Mouse (Mus musculus) heart, embryonic 14.5 days (tissue): ENCODE results near the gene Ncbp1. TPM values are rescaled to one million over a fixed set of nuclear protein-coding genes. Genes with fewer than 3 reads are reported as not detected.

Experiments
- ATAC-seq: fragments of 200-750 bp; cut with Nextera tagmentation; 2 replicates; pipeline ENCODE4 v1.8.0; 2017; ENCODE audit warnings: low read depth, moderate TSS enrichment; ENCODE audit not compliant: insufficient number of reproducible peaks, insufficient read depth, low FRiP score
- H3K27ac ChIP-seq, 2 experiments: fragments of 200-500 bp in 1 of 2; fragments of 300-500 bp in 1 of 2; sonication (generic) in 1 of 2; replicated peaks in 1 of 2; 2 replicates each; pipeline ENCODE4 v1.5.1; 2012 to 2014; ENCODE audit warnings: low read depth in 2 of 2, low read length in 2 of 2, control low read depth in 1 of 2, mild to moderate bottlenecking in 1 of 2, mixed read lengths in 1 of 2; ENCODE audit not compliant: control insufficient read depth in 1 of 2, insufficient read depth in 1 of 2
- H3K27me3 ChIP-seq: fragments of 300-500 bp; sonication (generic); 2 replicates; pipeline ENCODE4 v1.6.1; 2014; ENCODE audit warnings: mild to moderate bottlenecking, low read length, control low read depth; ENCODE audit not compliant: control insufficient read depth, insufficient read depth
- H3K36me3 ChIP-seq: fragments of 300-500 bp; sonication (generic); 2 replicates; pipeline ENCODE4 v1.6.1; 2014; ENCODE audit warnings: mild to moderate bottlenecking, control low read depth, low read length, mixed read lengths; ENCODE audit not compliant: control insufficient read depth, insufficient read depth
- H3K4me1 ChIP-seq, 2 experiments: fragments of 200-500 bp in 1 of 2; fragments of 300-500 bp in 1 of 2; sonication (generic) in 1 of 2; 2 replicates each; pipeline ENCODE4 v1.6.1; 2012 to 2014; ENCODE audit warnings: low read length in 2 of 2, control low read depth in 1 of 2, mixed read lengths in 1 of 2; ENCODE audit not compliant: control insufficient read depth in 2 of 2, insufficient read depth in 2 of 2
- H3K4me2 ChIP-seq: fragments of 300-500 bp; sonication (generic); 2 replicates; pipeline ENCODE4 v1.6.1; 2014; ENCODE audit warnings: mild to moderate bottlenecking, low read length
- H3K4me3 ChIP-seq, 2 experiments: fragments of 200-500 bp in 1 of 2; fragments of 300-500 bp in 1 of 2; sonication (generic) in 1 of 2; 2 replicates each; pipeline ENCODE4 v1.5.1; 2012 to 2014; ENCODE audit warnings: low read length in 2 of 2, mild to moderate bottlenecking in 2 of 2, control low read depth in 1 of 2, low read depth in 1 of 2, moderate library complexity in 1 of 2; ENCODE audit not compliant: control insufficient read depth in 1 of 2, insufficient read depth in 1 of 2
- H3K9ac ChIP-seq: fragments of 300-500 bp; sonication (generic); 2 replicates; pipeline ENCODE4 v1.6.1; 2014; ENCODE audit warnings: mild to moderate bottlenecking, low read length
- H3K9me3 ChIP-seq: fragments of 300-500 bp; sonication (generic); 2 replicates; pipeline ENCODE4 v1.6.1; 2016; ENCODE audit warnings: low read length, control low read depth; ENCODE audit not compliant: control insufficient read depth
- WGBS: fragments of 180-500 bp; shearing (Covaris S2); extraction: QIAGEN DNeasy Blood & Tissue Kit; methylation state at CpG from one replicate; pipeline ENCODE4 v1.1.7; 2014; 5-methylcytosine and 5-hydroxymethylcytosine counted together
- polyA plus RNA-seq: library from polyadenylated mRNA; unstranded; fragments of >200 nt; fragmentation: Nextera tagmentation; extraction: Ambion mirVana; gene quantifications from 2 replicates; pipeline ENCODE4 v1.2.1, GENCODE M21; 2014

The Ncbp1 gene
- polyA plus RNA-seq, 1 experiment from 2014 or later: 41.9 TPM

DNA sequence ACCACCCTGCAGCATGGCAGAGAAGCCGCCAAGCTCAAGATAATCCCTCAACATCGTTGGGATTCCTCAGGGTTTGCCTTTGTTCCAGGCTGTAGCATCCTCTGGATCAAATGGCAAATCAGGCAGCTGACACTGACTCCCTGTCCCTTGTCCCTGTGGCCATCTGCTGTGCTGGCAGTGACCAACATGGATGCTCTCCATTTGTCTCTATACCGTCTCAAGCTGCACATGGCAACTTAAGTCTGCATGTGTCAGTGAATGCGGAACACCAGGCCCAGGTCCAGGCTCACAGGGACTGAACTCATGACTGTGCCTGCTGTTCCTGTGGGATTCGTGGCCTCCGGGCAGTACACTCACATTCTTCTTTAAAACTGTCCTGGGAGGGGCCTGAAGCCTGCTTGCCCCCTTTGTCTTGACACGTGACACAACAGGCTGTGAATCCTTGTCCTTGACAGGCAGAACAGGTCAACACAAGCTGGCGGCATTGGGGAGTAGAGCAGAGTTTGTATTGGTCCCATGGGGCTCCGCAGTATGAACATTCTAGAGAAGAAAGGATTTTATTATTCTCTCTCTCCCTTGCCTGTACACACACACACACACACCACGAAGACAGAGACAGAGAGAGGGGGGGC lies 21.8 kb upstream of the Ncbp1 start:
- H3K4me2 ChIP-seq: no peak overlapping the region
- H3K9me3 ChIP-seq: no peaks in the 10 kb centered on the region
- no peak overlapping the region; the same call in 1 of the 2 replicates for H3K9ac ChIP-seq
- peaks cover 5 to 6% of the 10 kb centered on the region in 2 experiments; a peak in 3 of 4 replicates for H3K4me1 ChIP-seq
- no peak for ATAC-seq
- H3K27me3 ChIP-seq: no peaks in the 10 kb centered on the region
- H3K4me3 ChIP-seq: no peak overlapping the region
- peak overlapping the region; percentile 51 to 62 for H3K27ac ChIP-seq
- WGBS: 57% methylated on average over 9 of the region's 10 CpGs
- peaks cover 99% of the 10 kb centered on the region for H3K36me3 ChIP-seq

DNA sequence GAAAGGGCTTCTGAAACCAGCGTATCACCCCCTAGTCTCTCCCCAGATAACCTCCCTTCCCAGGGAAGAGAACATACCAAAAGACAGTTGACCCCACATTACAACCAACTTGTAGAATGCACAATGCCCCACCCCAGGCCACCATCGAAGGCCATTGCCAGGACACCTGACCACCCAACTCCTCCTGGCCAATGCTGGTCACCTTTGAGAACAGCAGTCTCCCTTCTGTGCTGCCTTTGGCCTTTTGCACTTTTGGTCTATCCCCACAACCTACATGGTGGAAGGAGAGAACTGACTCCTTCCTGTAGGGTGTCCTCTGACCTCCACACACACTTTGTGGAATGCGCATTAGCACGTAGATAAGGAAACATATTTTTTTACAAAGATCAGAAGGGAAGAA lies 20.9 kb upstream of the Ncbp1 start:
- H3K9ac ChIP-seq: no peak overlapping the region
- no peak overlapping the region; a peak in 1 of 4 replicates for H3K27ac ChIP-seq
- peaks cover 5 to 6% of the 10 kb centered on the region in 2 experiments; a peak in 3 of 4 replicates for H3K4me1 ChIP-seq
- H3K9me3 ChIP-seq: no peaks in the 10 kb centered on the region
- H3K4me3 ChIP-seq: no peak overlapping the region
- H3K4me2 ChIP-seq: no peak overlapping the region
- no peak for ATAC-seq
- whole genome bisulfite sequencing: 89% methylated on average over 4 of the region's 4 CpGs
- H3K27me3 ChIP-seq: no peaks in the 10 kb centered on the region
- peaks cover 99% of the 10 kb centered on the region for H3K36me3 ChIP-seq

DNA sequence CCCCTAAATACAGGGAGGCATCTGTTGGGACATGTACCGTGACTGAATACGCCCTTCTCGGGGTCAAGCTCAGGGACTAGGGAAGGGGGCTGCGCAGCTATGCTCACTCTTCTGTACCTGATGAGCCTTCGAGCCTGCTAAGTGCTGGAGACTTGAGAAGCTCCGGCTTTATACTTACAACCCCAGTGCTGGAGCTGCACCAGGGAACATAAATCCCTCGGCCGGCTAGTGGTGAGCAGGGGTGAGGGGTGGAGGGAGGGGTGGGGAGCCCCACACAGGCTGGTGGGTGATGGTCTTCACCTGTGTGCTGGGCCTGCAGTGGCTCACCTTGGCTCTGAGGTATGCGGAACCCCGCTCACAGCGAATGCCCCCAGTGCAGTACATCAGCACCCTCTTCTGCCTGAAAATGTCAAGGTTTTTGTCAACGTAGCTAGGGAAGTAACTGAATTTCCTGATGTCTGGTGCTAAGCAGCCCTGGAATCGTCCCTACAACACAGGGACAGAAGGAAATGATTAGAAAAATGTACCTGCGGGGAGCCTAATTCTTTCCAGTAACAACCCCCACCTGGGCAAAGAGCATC lies 18.8 kb upstream of the Ncbp1 start:
- Histone ChIP-seq H3K9ac (no peak overlapping the region), H3K9me3 (no peaks in the 10 kb centered on the region), H3K4me1 (peaks cover 5 to 6% of the 10 kb centered on the region in 2 experiments; a peak in 3 of 4 replicates), H3K27ac (no peak overlapping the region), H3K36me3 (peaks cover 99% of the 10 kb centered on the region), H3K4me3 (no peak overlapping the region), H3K27me3 (no peaks in the 10 kb centered on the region), H3K4me2 (no peak overlapping the region)
- no peak for ATAC-seq
- WGBS: 87% methylated on average over 14 of the region's 14 CpGs

DNA sequence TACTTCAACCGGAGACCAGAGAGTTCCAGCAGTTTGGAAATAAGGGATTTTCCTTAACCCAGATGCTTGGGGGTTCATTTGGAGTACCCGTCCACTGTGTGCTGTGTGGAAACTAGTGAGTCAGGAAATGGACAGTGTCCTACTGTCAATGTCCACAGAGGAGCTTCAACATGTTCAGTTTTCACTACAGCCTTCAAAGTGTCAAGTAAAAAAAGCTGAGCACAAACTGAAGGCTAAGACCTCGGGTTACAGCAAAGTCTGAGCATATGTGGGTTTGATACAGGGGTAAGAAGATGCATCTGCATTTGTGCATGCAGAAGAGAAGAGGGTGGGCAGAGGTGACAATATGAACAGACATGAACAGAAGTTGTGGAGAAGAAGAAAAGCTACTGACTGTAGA lies 17.6 kb upstream of the Ncbp1 start:
- H3K36me3 ChIP-seq: peaks cover 99% of the 10 kb centered on the region
- 80% methylated on average over 3 of the region's 3 CpGs for WGBS
- no peak overlapping the region for H3K4me2 ChIP-seq
- no peaks in the 10 kb centered on the region for H3K27me3 ChIP-seq
- no peak for ATAC-seq
- no peak overlapping the region for H3K27ac ChIP-seq
- H3K4me1 ChIP-seq: peaks cover 5 to 6% of the 10 kb centered on the region in 2 experiments; a peak in 3 of 4 replicates
- no peak overlapping the region for H3K4me3 ChIP-seq
- no peak overlapping the region for H3K9ac ChIP-seq
- no peaks in the 10 kb centered on the region for H3K9me3 ChIP-seq

DNA sequence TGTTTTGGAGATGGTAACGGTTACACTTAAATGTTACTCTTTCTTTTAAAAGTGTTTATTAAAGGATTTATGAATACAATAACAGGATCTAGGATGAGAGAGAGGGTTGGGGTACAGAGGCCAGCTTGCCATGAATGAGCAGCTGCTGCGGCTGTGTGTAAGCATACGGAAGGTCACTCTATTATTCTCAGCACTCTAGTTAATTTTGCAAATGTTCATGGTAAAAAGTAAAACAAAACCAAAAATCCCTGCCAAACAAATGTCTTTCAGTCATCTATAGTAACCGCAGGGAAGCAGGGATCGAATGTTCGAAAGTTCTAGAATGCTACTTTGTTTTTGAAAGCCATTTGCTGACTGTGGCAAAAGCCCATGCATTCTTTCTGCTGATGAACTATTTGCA lies 15.1 kb upstream of the Ncbp1 start:
- Histone ChIP-seq H3K27ac (no peak overlapping the region), H3K9ac (no peak overlapping the region), H3K4me2 (no peak overlapping the region), H3K4me1 (no peaks in the 10 kb centered on the region), H3K36me3 (peaks cover 94% of the 10 kb centered on the region), H3K4me3 (no peak overlapping the region), H3K27me3 (no peaks in the 10 kb centered on the region), H3K9me3 (no peaks in the 10 kb centered on the region)
- no peak for ATAC-seq
- 95% methylated on average over 6 of the region's 6 CpGs for WGBS

DNA sequence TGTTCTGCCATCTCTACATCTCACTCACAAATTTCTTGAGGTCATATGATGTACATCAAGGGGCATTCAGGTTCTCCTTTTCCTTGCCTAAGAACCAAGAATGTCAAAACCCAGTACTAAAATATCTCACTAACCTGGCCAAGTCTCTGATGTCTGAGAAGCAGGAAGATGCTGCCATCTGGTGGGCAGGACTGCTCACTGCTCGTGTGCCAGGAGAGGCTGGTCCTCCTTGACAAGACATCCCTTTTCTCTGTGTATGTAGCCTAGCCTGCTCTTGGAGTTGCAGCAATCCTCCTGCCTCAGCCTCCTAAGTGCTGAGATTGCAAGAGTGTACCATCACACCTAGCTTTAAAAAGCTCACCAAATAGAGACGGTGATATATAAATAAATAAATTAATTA lies 11.9 kb upstream of the Ncbp1 start:
- Histone ChIP-seq H3K36me3 (peaks cover 94% of the 10 kb centered on the region), H3K4me3 (no peak overlapping the region), H3K27me3 (no peaks in the 10 kb centered on the region), H3K4me2 (no peak overlapping the region), H3K27ac (no peak overlapping the region), H3K9me3 (no peaks in the 10 kb centered on the region), H3K9ac (no peak overlapping the region), H3K4me1 (no peaks in the 10 kb centered on the region)
- 38% methylated on average over 2 of the region's 2 CpGs for WGBS
- ATAC-seq: no peak

DNA sequence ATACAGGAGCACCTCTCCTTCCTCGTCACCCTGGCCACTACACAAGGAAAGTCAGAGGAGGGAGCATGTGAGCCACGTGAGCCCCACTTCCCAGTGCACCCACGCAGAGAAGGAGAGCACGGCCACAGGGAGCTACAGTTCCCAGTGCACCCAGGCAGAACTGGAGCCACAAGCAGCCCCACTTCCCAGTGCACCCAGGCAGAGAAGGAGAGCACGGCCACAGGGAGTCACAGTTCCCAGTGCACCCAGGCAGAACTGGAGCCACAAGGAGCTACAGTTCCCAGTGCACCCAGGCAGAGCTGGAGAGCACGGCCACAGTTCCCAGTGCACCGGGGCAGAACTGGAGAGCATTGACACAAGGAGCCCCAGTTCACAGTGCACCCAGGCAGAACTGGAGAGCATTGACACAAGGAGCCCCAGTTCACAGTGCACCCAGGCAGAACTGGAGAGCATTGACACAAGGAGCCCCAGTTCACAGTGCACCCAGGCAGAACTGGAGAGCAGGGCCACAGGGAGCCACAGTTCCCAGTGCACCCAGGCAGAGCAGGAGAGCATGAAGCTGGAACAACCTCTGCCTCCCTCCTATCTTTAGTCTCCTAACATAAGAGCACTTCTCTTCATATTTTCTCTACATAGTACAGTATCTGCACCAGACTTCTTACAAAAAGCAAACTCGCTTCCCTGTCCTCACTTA lies 9.0 kb upstream of the Ncbp1 start:
- H3K27ac ChIP-seq: no peak overlapping the region
- no peak overlapping the region for H3K9ac ChIP-seq
- no peaks in the 10 kb centered on the region for H3K9me3 ChIP-seq
- H3K4me3 ChIP-seq: no peak overlapping the region
- peaks cover 93% of the 10 kb centered on the region for H3K36me3 ChIP-seq
- WGBS: 90% methylated on average over 8 of the region's 8 CpGs
- H3K4me1 ChIP-seq: no peaks in the 10 kb centered on the region
- H3K4me2 ChIP-seq: no peak overlapping the region
- ATAC-seq: no peak
- no peaks in the 10 kb centered on the region for H3K27me3 ChIP-seq
